Mouse (Mus musculus) CH12.LX (cell line): ENCODE data around the gene Psmd8. TPM values are rescaled to one million over a fixed set of nuclear protein-coding genes. Genes with fewer than 3 reads are reported as not detected.

Source experiments
- DNase-seq: peaks from one replicate; pipeline ENCODE4 v3.0.0-alpha.2; 2013; ENCODE audit errors: extremely low read depth
- H3K27ac ChIP-seq: 2 replicates; pipeline ENCODE4 v1.5.1; 2012; ENCODE audit warnings: low read depth, mild to moderate bottlenecking, control low read depth, moderate library complexity; ENCODE audit not compliant: insufficient read depth
- H3K27me3 ChIP-seq: replicated peaks from 2 replicates; pipeline ENCODE3; 2012; ENCODE audit warnings: inconsistent platforms
- H3K36me3 ChIP-seq, 2 experiments: replicated peaks in 1 of 2; 2 replicates each; pipeline versions ENCODE3 to v1.6.1; 2012; ENCODE audit warnings: inconsistent platforms in 1 of 2, low read length in 1 of 2, mild to moderate bottlenecking in 1 of 2, mixed read lengths in 1 of 2, moderate library complexity in 1 of 2; ENCODE audit not compliant: control insufficient read depth in 1 of 2, insufficient read depth in 1 of 2
- H3K4me1 ChIP-seq, 2 experiments: 2 replicates each; pipeline ENCODE4 v1.6.1; 2012; ENCODE audit warnings: inconsistent platforms in 1 of 2, moderate library complexity in 1 of 2; ENCODE audit not compliant: insufficient read depth in 2 of 2, control insufficient read depth in 1 of 2
- H3K4me2 ChIP-seq: 2 replicates; pipeline ENCODE4 v1.6.1; 2012; ENCODE audit warnings: low read depth, mild to moderate bottlenecking, control low read depth; ENCODE audit not compliant: poor library complexity, insufficient read depth, severe bottlenecking
- H3K4me3 ChIP-seq, 3 experiments: fragments of 150-350 bp in 1 of 3; sonication (generic) in 1 of 3; replicated peaks in 1 of 3; 2 replicates each; pipeline versions ENCODE3 to v1.5.1; 2011 to 2012; ENCODE audit warnings: low read depth in 2 of 3, low read length in 2 of 3, mild to moderate bottlenecking in 2 of 3, moderate library complexity in 2 of 3, control low read depth in 1 of 3, improper control_type of control experiment in 1 of 3, inconsistent platforms in 1 of 3, mixed read lengths in 1 of 3; ENCODE audit not compliant: poor library complexity in 1 of 3
- H3K79me2 ChIP-seq: replicated peaks from 2 replicates; pipeline ENCODE4 v1.6.1; 2012; ENCODE audit warnings: mild to moderate bottlenecking, moderate library complexity; ENCODE audit not compliant: control insufficient read depth, poor library complexity, insufficient read depth, severe bottlenecking; ENCODE audit errors: extremely low read depth
- H3K9ac ChIP-seq: 2 replicates; pipeline ENCODE4 v1.6.1; 2012; ENCODE audit warnings: low read depth, mild to moderate bottlenecking, control low read depth, moderate library complexity; ENCODE audit not compliant: insufficient read depth
- H3K9me3 ChIP-seq: replicated peaks from 2 replicates; pipeline ENCODE3; 2012; ENCODE audit warnings: low read length, inconsistent platforms, mixed read lengths
- CHD2 ChIP-seq: IDR thresholded peaks from 2 replicates; pipeline ENCODE4 v1.6.1; 2011; ENCODE audit warnings: low read length, improper control_type of control experiment
- CTCF ChIP-seq, 2 experiments: IDR thresholded peaks in 1 of 2; conservative IDR thresholded peaks in 1 of 2; 2 replicates each; pipeline ENCODE4 v1.5.1; 2011 to 2012; ENCODE audit warnings: low read depth in 2 of 2, low read length in 2 of 2, improper control_type of control experiment in 1 of 2, inconsistent platforms in 1 of 2, mild to moderate bottlenecking in 1 of 2, moderate library complexity in 1 of 2
- E2F4 ChIP-seq: IDR thresholded peaks from 2 replicates; pipeline ENCODE4 v1.6.1; 2011; ENCODE audit warnings: low read depth, low read length, improper control_type of control experiment; ENCODE audit not compliant: insufficient replicate concordance
- ELF1 ChIP-seq: IDR thresholded peaks from 2 replicates; pipeline ENCODE4 v1.6.1; 2014; ENCODE audit warnings: low read depth, mild to moderate bottlenecking, inconsistent platforms, low read length, improper control_type of control experiment
- ETS1 ChIP-seq: conservative IDR thresholded peaks from 2 replicates; pipeline ENCODE4 v1.6.1; 2012; ENCODE audit warnings: low read depth, mild to moderate bottlenecking, inconsistent platforms, low read length, improper control_type of control experiment, moderate library complexity
- HCFC1 ChIP-seq: IDR thresholded peaks from 2 replicates; pipeline ENCODE4 v1.6.1; 2012; ENCODE audit warnings: low read depth, mild to moderate bottlenecking, inconsistent platforms, low read length, improper control_type of control experiment
- JUND ChIP-seq: conservative IDR thresholded peaks from 2 replicates; pipeline ENCODE4 v1.6.1; 2011; ENCODE audit warnings: low read depth, low read length, improper control_type of control experiment
- MYC ChIP-seq: IDR thresholded peaks from 2 replicates; pipeline ENCODE4 v1.6.1; 2011; ENCODE audit warnings: low read depth, mild to moderate bottlenecking, improper control_type of control experiment, low read length
- RAD21 ChIP-seq: IDR thresholded peaks from 2 replicates; pipeline ENCODE4 v1.6.1; 2011; ENCODE audit warnings: low read depth, mild to moderate bottlenecking, low read length, improper control_type of control experiment, moderate library complexity
- SIN3A ChIP-seq: IDR thresholded peaks from 2 replicates; pipeline ENCODE4 v1.6.1; 2012; ENCODE audit warnings: low read length, improper control_type of control experiment, inconsistent platforms
- SMC3 ChIP-seq: IDR thresholded peaks from 2 replicates; pipeline ENCODE4 v1.6.1; 2011; ENCODE audit warnings: low read depth, low read length, improper control_type of control experiment
- ZKSCAN1 ChIP-seq: IDR thresholded peaks from 2 replicates; pipeline ENCODE4 v1.6.1; 2012; ENCODE audit warnings: low read depth, inconsistent platforms, low read length, improper control_type of control experiment, borderline replicate concordance
- dilution Hi-C: fragments of 300-500 bp; cut with MboI; formaldehyde crosslinking; loops from 2 replicates; pipeline ENCODE4 v1.14.3; 2020; ENCODE audit warnings: low sequenced_read_pairs; ENCODE audit not compliant: extremely low pct_unique_long_range_greater_than_20kb, extremely low pct_ligation_motif_present
- in situ Hi-C: fragments of 300-500 bp; cut with MboI; formaldehyde crosslinking; loops from 3 replicates; pipeline ENCODE4 v1.14.3; 2019; ENCODE audit warnings: low sequenced_read_pairs, low pct_ligation_motif_present, low pct_unique_long_range_greater_than_20kb, mixed read lengths
- polyA plus RNA-seq: library from polyadenylated mRNA; unstranded; fragments of >175 nt; gene quantifications from 2 replicates; pipeline ENCODE4 v1.2.1, GENCODE M21; 2012; ENCODE audit warnings: low read depth; ENCODE audit not compliant: insufficient read length
- total RNA-seq, 2 experiments: library from RNA; depleted of rRNA; stranded (reverse); fragments of 300-350 nt in 1 of 2; fragments of >200 nt in 1 of 2; gene quantifications; 2 replicates each; pipeline ENCODE4 v1.2.3; 2012 to 2014

Gene Psmd8
- total and polyA plus RNA-seq, 3 experiments = 308 to 479 (median 335) TPM

DNA sequence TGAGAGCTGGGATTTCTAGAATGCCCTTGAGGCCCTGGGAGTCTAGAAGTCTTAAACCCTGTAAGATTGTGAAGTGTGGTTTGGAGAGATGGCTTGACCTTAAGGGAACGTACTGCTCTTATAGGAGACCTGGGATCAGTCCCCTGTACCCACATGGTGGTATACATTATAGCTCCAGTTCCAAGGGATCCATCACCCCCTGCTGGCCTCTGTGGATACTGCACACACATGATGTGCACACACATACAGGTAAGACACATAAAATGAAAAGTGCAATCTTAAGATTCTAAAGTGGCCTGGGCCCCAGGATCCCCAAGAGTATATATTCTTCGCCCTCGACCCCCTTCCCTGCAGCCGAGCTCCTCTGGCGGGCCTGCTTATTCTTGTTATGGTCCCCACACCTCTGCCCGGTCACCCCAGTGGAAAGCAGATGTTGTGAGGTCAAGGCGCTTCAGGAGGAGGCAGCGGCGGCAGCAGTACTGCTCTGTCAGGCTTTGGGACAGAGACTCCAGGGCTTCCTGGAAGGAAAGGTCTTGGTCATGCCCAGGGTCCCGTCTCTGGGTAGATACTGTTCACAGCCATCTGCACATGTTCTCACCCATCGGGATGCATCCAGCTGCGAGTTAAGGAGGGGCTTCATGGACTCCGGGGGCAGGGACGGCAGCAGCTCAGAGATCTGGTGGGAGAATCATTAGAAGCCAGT is 26.3 kb downstream of the Psmd8 start:
- H3K36me3 ChIP-seq = peaks cover 4 to 27% of the 10 kb centered on the region in 2 experiments
- dilution Hi-C loops = no loop called here
- peaks cover 5 to 18% of the 10 kb centered on the region in 2 experiments; a peak in 2 of 4 replicates for H3K4me1 ChIP-seq
- H3K9ac ChIP-seq = no peak overlapping the region
- TF ChIP-seq CTCF (conservative IDR thresholded peaks at IDR 0.05 in 1 of 2, IDR thresholded peaks at IDR 0.05 in 1 of 2; ENCODE audit: low read depth in 2 of 2, low read length in 2 of 2) (peak; percentile 9 to 27; a peak in 2 of 4 replicates), RAD21 (peak; percentile 11), ETS1 (no peak), CHD2 (no peak)
- peaks cover 6% of the 10 kb centered on the region for H3K9me3 ChIP-seq
- H3K27ac ChIP-seq = no peak overlapping the region
- H3K4me2 ChIP-seq = no peak overlapping the region
- DNase-seq = no peak
- no peaks in the 10 kb centered on the region for H3K27me3 ChIP-seq
- no peaks in the 10 kb centered on the region for H3K79me2 ChIP-seq
- in situ Hi-C loops = no loop called here
- H3K4me3 ChIP-seq = no peak overlapping the region

DNA sequence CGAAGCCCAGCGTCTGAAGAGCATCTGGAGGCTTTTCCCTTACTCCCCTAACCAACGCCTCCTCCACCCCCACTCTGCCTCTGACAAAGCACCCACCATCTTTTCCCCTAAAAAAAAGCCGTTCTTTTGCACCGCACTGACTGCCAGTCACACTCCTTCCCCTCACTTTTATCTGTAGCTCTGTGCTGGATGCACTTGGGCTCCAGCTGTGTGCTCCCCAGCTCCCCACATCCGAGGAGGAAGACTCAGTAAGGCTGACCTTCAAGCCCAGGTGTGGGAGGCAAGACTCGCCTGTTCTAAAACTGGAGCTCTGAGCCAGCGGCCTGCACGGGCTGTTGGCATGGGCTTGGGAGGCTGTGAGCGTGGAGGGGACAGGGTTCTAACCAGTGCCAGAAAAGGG is 29.0 kb downstream of the Psmd8 start:
- Histone ChIP-seq H3K4me1 (peaks cover 1 to 16% of the 10 kb centered on the region in 2 experiments; a peak in 2 of 4 replicates), H3K27me3 (no peaks in the 10 kb centered on the region), H3K79me2 (no peaks in the 10 kb centered on the region), H3K27ac (no peak overlapping the region), H3K9me3 (peaks cover 6% of the 10 kb centered on the region), H3K4me2 (no peak overlapping the region), H3K36me3 (peaks cover 4 to 29% of the 10 kb centered on the region in 2 experiments), H3K9ac (no peak overlapping the region), H3K4me3 (no peak overlapping the region)
- TF ChIP-seq JUND = no peak
- TF ChIP-seq ZKSCAN1 = no peak
- TF ChIP-seq SIN3A = no peak
- TF ChIP-seq SMC3 = no peak
- no peak for TF ChIP-seq ELF1
- no peak for TF ChIP-seq MYC
- in situ Hi-C loops (no loop called here), dilution Hi-C loops (no loop called here)
- DNase-seq = no peak

DNA sequence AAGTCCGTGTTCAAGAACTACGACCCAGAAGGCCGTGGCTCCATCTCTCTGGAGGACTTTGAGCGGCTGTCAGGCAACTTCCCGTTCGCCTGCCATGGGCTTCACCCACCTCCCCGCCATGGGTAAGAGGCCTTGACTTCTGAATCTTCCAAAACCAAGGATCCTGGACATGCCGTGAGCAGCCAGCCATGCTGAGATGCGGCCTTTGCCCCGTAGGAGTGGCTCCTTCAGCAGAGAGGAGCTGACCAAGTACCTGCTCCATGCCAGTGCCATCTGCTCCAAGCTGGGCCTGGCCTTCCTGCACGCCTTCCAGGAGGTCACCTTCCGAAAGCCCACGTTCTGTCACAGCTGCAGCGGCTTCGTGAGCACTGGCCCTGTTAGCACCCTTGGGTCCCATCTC is 31.7 kb downstream of the Psmd8 start:
- Histone ChIP-seq H3K9me3 (no peaks in the 10 kb centered on the region), H3K4me2 (no peak overlapping the region), H3K4me3 (no peak overlapping the region), H3K27me3 (no peaks in the 10 kb centered on the region), H3K79me2 (no peaks in the 10 kb centered on the region), H3K36me3 (peaks cover 0 to 22% of the 10 kb centered on the region in 2 experiments), H3K4me1 (peaks cover 4 to 18% of the 10 kb centered on the region in 2 experiments; a peak in 3 of 4 replicates), H3K27ac (no peak overlapping the region), H3K9ac (no peak overlapping the region)
- TF ChIP-seq MYC = no peak
- TF ChIP-seq E2F4 = no peak
- no peak for TF ChIP-seq HCFC1
- no peak for TF ChIP-seq ETS1
- DNase-seq = no peak
- dilution Hi-C loops = no loop called here
- in situ Hi-C loops = no loop called here
